Mouse (Mus musculus) fat pad, adult 2 months (tissue): ENCODE measurements at regions not wholly inside any gene's neighbourhood (a gene's known extent, or its start where the extent isn't known, plus 50 kb on each side); places are given as distances from the start of the nearest gene placed in this dataset.

Experiments used
- DNase-seq: peaks from one replicate; pipeline ENCODE4 v3.0.0-alpha.2; 2011; ENCODE audit warnings: low read depth, low spot score; ENCODE audit errors: extremely low read depth

- DNase-seq: no peak
Measured at GRCm38 (mm10) chr1:105081942-105082341, 274.6 kb downstream of the Rnf152 start.

- DNase-seq: no peak
Measured at GRCm38 (mm10) chr1:105079437-105079836, 277.1 kb downstream of the Rnf152 start.

- no peak for DNase-seq
Measured at GRCm38 (mm10) chr1:105075728-105076127, 280.8 kb downstream of the Rnf152 start.

GRCm38 (mm10) chr1:105074326-105074725, 282.2 kb downstream of the Rnf152 start:
- DNase-seq: no peak

GRCm38 (mm10) chr1:105070661-105071455, 285.7 kb downstream of the Rnf152 start:
- no peak for DNase-seq

GRCm38 (mm10) chr1:105067902-105068301, 288.6 kb downstream of the Rnf152 start:
- DNase-seq: peak; percentile 14

- no peak for DNase-seq
Measured at GRCm38 (mm10) chr1:105067049-105067795, 289.3 kb downstream of the Rnf152 start.

GRCm38 (mm10) chr1:105050584-105051363, 282.4 kb downstream of the Cdh20 start:
- no peak for DNase-seq
